Mouse (Mus musculus) megakaryocyte progenitor cell, adult 5-6 weeks (primary cell): ENCODE data around the gene Cdca7l. TPM values are rescaled to one million over a fixed set of nuclear protein-coding genes. Genes with fewer than 3 reads are reported as not detected.

ENCODE experiments used
- ATAC-seq: replicated peaks from 2 replicates; pipeline ENCODE4 v1.8.0; 2016; ENCODE audit warnings: mild to moderate bottlenecking, moderate TSS enrichment, inconsistent platforms; ENCODE audit not compliant: poor library complexity
- total RNA-seq, 2 experiments: library from RNA; stranded (forward) in 1 of 2; stranded (reverse) in 1 of 2; fragments of 157-497, 149-512 nt in 1 of 2; fragments of 200-1000 nt in 1 of 2; gene quantifications; 2 replicates each; pipeline versions ENCODE4 v1.2.3 to v1.2.4; 2015 to 2017

Gene Cdca7l
- total RNA-seq, 2 experiments from 2014 or later = 64.5 to 150 TPM

- no peak for ATAC-seq
Observed at GRCm38 (mm10) chr12:117808355-117809326, 4.6 kb downstream of the Cdca7l start.

- ATAC-seq = no peak
Observed at GRCm38 (mm10) chr12:117809327-117810017, 5.4 kb downstream of the Cdca7l start.

GRCm38 (mm10) chr12:117810074-117810473, 6.0 kb downstream of the Cdca7l start:
- peak; percentile 95 for ATAC-seq

GRCm38 (mm10) chr12:117820138-117820858, 16.2 kb downstream of the Cdca7l start:
- ATAC-seq = peak; percentile 85

- ATAC-seq = peak; percentile 82
Observed at GRCm38 (mm10) chr12:117820859-117821221, 16.8 kb downstream of the Cdca7l start.

GRCm38 (mm10) chr12:117821394-117821793, 17.3 kb downstream of the Cdca7l start:
- ATAC-seq = 0 out of 2 replicates have a peak, but pooled peaks have one; percentile 9

GRCm38 (mm10) chr12:117828350-117828749, 24.3 kb downstream of the Cdca7l start:
- peak; percentile 56 for ATAC-seq

GRCm38 (mm10) chr12:117831351-117831961, 27.4 kb downstream of the Cdca7l start:
- ATAC-seq = peak; percentile 73

- ATAC-seq = peak; percentile 74
Observed at GRCm38 (mm10) chr12:117832190-117832589, 28.1 kb downstream of the Cdca7l start.

- ATAC-seq = no peak
Observed at GRCm38 (mm10) chr12:117834652-117835051, 30.6 kb downstream of the Cdca7l start.

- no peak for ATAC-seq
Observed at GRCm38 (mm10) chr12:117835371-117835770, 31.3 kb downstream of the Cdca7l start.

GRCm38 (mm10) chr12:117837376-117837775, 33.3 kb downstream of the Cdca7l start:
- ATAC-seq = peak; percentile 79

GRCm38 (mm10) chr12:117840705-117841104, 36.6 kb downstream of the Cdca7l start:
- no peak for ATAC-seq

- no peak for ATAC-seq
Observed at GRCm38 (mm10) chr12:117842676-117843075, 38.6 kb downstream of the Cdca7l start.

GRCm38 (mm10) chr12:117843302-117844074, 39.4 kb downstream of the Cdca7l start:
- ATAC-seq = peak; percentile 75

- no peak for ATAC-seq
Observed at GRCm38 (mm10) chr12:117844075-117844408, 40.0 kb downstream of the Cdca7l start.

GRCm38 (mm10) chr12:117844917-117845316, 40.8 kb downstream of the Cdca7l start:
- no peak for ATAC-seq

GRCm38 (mm10) chr12:117848621-117849020, 44.5 kb downstream of the Cdca7l start:
- ATAC-seq = no peak

GRCm38 (mm10) chr12:117850472-117850871, 46.4 kb downstream of the Cdca7l start:
- no peak for ATAC-seq

GRCm38 (mm10) chr12:117853316-117853715, 49.2 kb downstream of the Cdca7l start:
- ATAC-seq = peak; percentile 96
